Mouse (Mus musculus): ENCODE measurements around the gene Mcrip2. TPM values are rescaled to one million over a fixed set of nuclear protein-coding genes. Genes with fewer than 3 reads are reported as not detected.

Gene Mcrip2
- polyA plus RNA-seq, 1 experiment = 28.2 TPM

DNA sequence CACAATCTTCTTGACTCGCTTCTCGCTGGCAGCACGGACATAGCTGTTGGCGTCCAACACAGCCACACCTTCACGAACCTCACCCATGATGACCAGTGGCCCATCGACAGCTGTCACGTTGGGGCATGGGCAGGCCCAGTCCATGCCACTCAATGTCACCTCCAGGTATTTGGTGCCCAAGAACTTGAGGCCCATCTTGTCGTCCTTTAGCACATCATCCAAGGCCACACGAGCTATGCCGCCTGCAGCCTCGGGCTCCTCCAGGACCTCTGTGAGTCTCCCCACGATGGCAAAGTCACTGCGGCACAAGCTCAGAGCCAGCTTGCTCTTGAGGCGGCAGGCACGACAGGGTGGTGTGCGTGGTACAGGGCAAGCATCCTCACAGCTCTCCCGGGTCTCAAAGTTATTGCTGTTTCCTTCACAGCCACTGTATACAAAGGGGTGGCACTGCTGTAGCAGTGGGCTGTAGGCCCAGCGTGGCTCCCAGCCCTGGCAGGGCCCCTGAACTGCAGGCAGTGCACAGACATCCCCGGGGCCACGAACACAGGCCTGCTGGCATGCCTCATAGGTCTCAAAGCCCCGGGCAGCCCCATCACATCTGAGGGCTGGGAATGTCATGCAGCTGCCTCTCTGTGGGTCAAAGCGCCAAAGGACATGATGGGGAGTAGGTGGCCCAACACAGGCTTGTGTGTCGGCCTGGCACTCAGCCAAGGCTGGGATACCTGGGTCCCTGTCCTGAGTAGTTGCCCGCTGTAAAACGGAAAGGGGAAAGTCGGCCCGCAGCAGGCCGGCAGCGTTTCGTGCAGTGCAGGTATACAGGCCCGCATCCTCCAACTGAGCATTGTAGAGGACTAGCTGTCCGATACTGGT is 9.4 kb upstream of the Mcrip2 start:
- H3K4me1 ChIP-seq (ENCODE audit: control insufficient read depth, insufficient read depth, low read length) = peaks cover 18% of the 10 kb centered on the region
- H3K27ac ChIP-seq (ENCODE audit: control insufficient read depth, insufficient read depth, low read depth, low read length) = no peak overlapping the region
- H3K4me3 ChIP-seq (ENCODE audit: control insufficient read depth, low read depth, low read length) = no peak overlapping the region
- H3K27me3 ChIP-seq (ENCODE audit: control insufficient read depth, insufficient read depth, low read length) = no peaks in the 10 kb centered on the region
- no peaks in the 10 kb centered on the region for H3K36me3 ChIP-seq (ENCODE audit: control insufficient read depth, insufficient read depth, low read length)
- TF ChIP-seq CTCF (IDR thresholded peaks at IDR 0.05; ENCODE audit: control insufficient read depth, insufficient read depth, insufficient replicate concordance, low read depth, low read length) (no peak), POLR2A (IDR thresholded peaks at IDR 0.05; ENCODE audit: control insufficient read depth, low read depth, low read length) (no peak)

- Histone ChIP-seq H3K27me3 (ENCODE audit: control insufficient read depth, insufficient read depth, low read length) (no peaks in the 10 kb centered on the region), H3K27ac (ENCODE audit: control insufficient read depth, insufficient read depth, low read depth, low read length) (no peak overlapping the region), H3K4me3 (ENCODE audit: control insufficient read depth, low read depth, low read length) (no peak overlapping the region; the same call in 1 of the 2 replicates), H3K4me1 (ENCODE audit: control insufficient read depth, insufficient read depth, low read length) (peaks cover 23% of the 10 kb centered on the region), H3K36me3 (ENCODE audit: control insufficient read depth, insufficient read depth, low read length) (no peaks in the 10 kb centered on the region)
- TF ChIP-seq POLR2A (IDR thresholded peaks at IDR 0.05; ENCODE audit: control insufficient read depth, low read depth, low read length) = no peak
- TF ChIP-seq CTCF (IDR thresholded peaks at IDR 0.05; ENCODE audit: control insufficient read depth, insufficient read depth, insufficient replicate concordance, low read depth, low read length) = no peak
Measured at GRCm38 (mm10) chr17:25877025-25877424, 8.5 kb upstream of the Mcrip2 start.

- no peaks in the 10 kb centered on the region for H3K36me3 ChIP-seq (ENCODE audit: control insufficient read depth, insufficient read depth, low read length)
- TF ChIP-seq POLR2A (IDR thresholded peaks at IDR 0.05; ENCODE audit: control insufficient read depth, low read depth, low read length) = no peak
- no peak for TF ChIP-seq CTCF (IDR thresholded peaks at IDR 0.05; ENCODE audit: control insufficient read depth, insufficient read depth, insufficient replicate concordance, low read depth, low read length)
- peaks cover 23% of the 10 kb centered on the region for H3K4me1 ChIP-seq (ENCODE audit: control insufficient read depth, insufficient read depth, low read length)
- H3K27ac ChIP-seq (ENCODE audit: control insufficient read depth, insufficient read depth, low read depth, low read length) = no peak overlapping the region
- H3K4me3 ChIP-seq (ENCODE audit: control insufficient read depth, low read depth, low read length) = peak overlapping the region; percentile 95
- no peaks in the 10 kb centered on the region for H3K27me3 ChIP-seq (ENCODE audit: control insufficient read depth, insufficient read depth, low read length)
Measured at GRCm38 (mm10) chr17:25876347-25876915, 7.9 kb upstream of the Mcrip2 start.

- peak overlapping the region; percentile 95 for H3K4me3 ChIP-seq (ENCODE audit: control insufficient read depth, low read depth, low read length)
- H3K36me3 ChIP-seq (ENCODE audit: control insufficient read depth, insufficient read depth, low read length) = no peaks in the 10 kb centered on the region
- H3K27ac ChIP-seq (ENCODE audit: control insufficient read depth, insufficient read depth, low read depth, low read length) = peak overlapping the region; percentile 69
- TF ChIP-seq POLR2A (IDR thresholded peaks at IDR 0.05; ENCODE audit: control insufficient read depth, low read depth, low read length) = peak; percentile 71; the same call in 1 of the 2 replicates
- peak; percentile 23; the same call in 1 of the 2 replicates for TF ChIP-seq CTCF (IDR thresholded peaks at IDR 0.05; ENCODE audit: control insufficient read depth, insufficient read depth, insufficient replicate concordance, low read depth, low read length)
- H3K27me3 ChIP-seq (ENCODE audit: control insufficient read depth, insufficient read depth, low read length) = no peaks in the 10 kb centered on the region
- peaks cover 23% of the 10 kb centered on the region for H3K4me1 ChIP-seq (ENCODE audit: control insufficient read depth, insufficient read depth, low read length)
Measured at GRCm38 (mm10) chr17:25875171-25876136, 6.9 kb upstream of the Mcrip2 start.

DNA sequence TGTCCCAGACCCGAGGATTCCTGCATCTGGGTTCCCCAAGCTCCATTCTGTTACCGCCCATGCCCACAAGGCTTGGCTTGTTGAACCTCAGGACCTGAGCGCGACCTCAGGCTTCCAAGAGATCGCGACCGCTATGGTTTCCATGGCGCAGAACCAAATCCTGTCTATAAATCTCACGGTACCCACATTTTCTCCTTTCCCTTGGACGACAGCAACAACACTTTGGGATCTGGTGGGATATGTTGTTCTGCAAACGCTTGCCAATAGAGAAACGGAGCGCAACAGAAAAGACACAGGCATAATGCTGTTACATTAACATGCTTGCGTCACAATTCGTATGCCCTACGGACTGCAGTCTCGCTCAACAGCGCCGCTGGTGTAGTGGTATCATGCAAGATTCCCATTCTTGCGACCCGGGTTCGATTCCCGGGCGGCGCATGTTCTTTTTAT is 6.2 kb upstream of the Mcrip2 start, which contains the start of gene Mettl26:
TSS of gene Mettl26 (plus strand) at position 354 of the 450 bp plus-strand sequence.
- peak within 1 kb of the TSS; percentile 95 for H3K4me3 ChIP-seq (ENCODE audit: control insufficient read depth, low read depth, low read length)
- TF ChIP-seq CTCF (IDR thresholded peaks at IDR 0.05; ENCODE audit: control insufficient read depth, insufficient read depth, insufficient replicate concordance, low read depth, low read length) (no peak), POLR2A (IDR thresholded peaks at IDR 0.05; ENCODE audit: control insufficient read depth, low read depth, low read length) (no peak)
- H3K36me3 ChIP-seq (ENCODE audit: control insufficient read depth, insufficient read depth, low read length) = no peaks in the 10 kb centered on the region
- peaks cover 23% of the 10 kb centered on the region for H3K4me1 ChIP-seq (ENCODE audit: control insufficient read depth, insufficient read depth, low read length)
- H3K27ac ChIP-seq (ENCODE audit: control insufficient read depth, insufficient read depth, low read depth, low read length) = peak within 1 kb of the TSS; percentile 69
- no peaks in the 10 kb centered on the region for H3K27me3 ChIP-seq (ENCODE audit: control insufficient read depth, insufficient read depth, low read length)

DNA sequence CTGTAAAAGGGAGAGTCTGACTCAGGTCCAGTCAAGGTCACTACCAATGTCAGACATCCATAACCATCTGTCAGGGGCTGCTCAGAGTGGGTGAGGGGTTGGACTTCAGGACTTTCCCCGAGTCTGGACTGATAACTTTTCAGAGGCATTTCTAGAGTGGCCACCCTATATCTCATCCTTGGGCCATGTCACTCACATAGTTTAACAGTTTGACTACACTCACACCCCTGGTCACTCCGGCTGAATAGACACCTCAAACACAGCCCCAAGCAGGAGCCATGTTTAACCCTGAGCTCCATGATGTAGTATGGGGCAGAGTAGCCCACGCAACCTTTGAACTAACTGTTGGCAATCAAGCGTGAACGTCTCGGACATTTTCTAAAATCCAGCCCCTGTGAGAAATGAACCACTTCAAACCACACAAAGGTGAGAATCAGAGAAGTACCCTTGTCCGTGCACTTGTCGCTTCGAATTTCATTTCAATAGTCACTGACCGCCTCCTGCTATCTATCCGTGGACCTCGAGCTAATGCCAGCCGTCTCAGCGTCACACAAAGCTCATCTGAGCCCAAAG is 5.7 kb upstream of the Mcrip2 start:
- Histone ChIP-seq H3K4me1 (ENCODE audit: control insufficient read depth, insufficient read depth, low read length) (peaks cover 23% of the 10 kb centered on the region), H3K27ac (ENCODE audit: control insufficient read depth, insufficient read depth, low read depth, low read length) (peak overlapping the region; percentile 3; the same call in 1 of the 2 replicates), H3K27me3 (ENCODE audit: control insufficient read depth, insufficient read depth, low read length) (no peaks in the 10 kb centered on the region), H3K4me3 (ENCODE audit: control insufficient read depth, low read depth, low read length) (peak overlapping the region; percentile 95), H3K36me3 (ENCODE audit: control insufficient read depth, insufficient read depth, low read length) (no peaks in the 10 kb centered on the region)
- TF ChIP-seq POLR2A (IDR thresholded peaks at IDR 0.05; ENCODE audit: control insufficient read depth, low read depth, low read length) = no peak
- TF ChIP-seq CTCF (IDR thresholded peaks at IDR 0.05; ENCODE audit: control insufficient read depth, insufficient read depth, insufficient replicate concordance, low read depth, low read length) = no peak
